Comparison of ENCODE assay signal across 10 mouse cellular contexts in genomic region chr9:32176612-32177011, GRCm38 (mm10).
DNase-seq lines count a peak whose midpoint lies in the region; ATAC-seq and TF ChIP-seq lines count a peak whose summit lies in the region.
"Had no signal": no experiment of that assay in that cellular context is flagged by ENCODE, and none has a peak within 500 bp of the region (broad histone marks: within the 10 kb centered on the region; RNA-seq: fewer than 3 reads in every experiment).

No protein-coding gene starts in this region.

- WGBS in heart, embryonic 11.5 days (ENCODE audit: insufficient replicate concordance), result 54% methylated on average over 4 of the region's 4 CpGs
- WGBS in midbrain, postnatal 0 days, result 70% methylated on average over 4 of the region's 4 CpGs
- 58% methylated on average over 4 of the region's 4 CpGs for WGBS in midbrain, embryonic 16.5 days
- WGBS in neural tube, embryonic 14.5 days, result 48% methylated on average over 4 of the region's 4 CpGs

- H3K27me3 ChIP-seq in heart, embryonic 11.5 days (ENCODE audit: control insufficient read depth, insufficient read depth, low read length), result no peaks in the 10 kb centered on the region
- H3K27me3 ChIP-seq in midbrain, postnatal 0 days (ENCODE audit: insufficient read depth, low read length), result no peaks in the 10 kb centered on the region
- H3K27me3 ChIP-seq in midbrain, embryonic 16.5 days (ENCODE audit: control insufficient read depth, insufficient read depth, low read depth, low read length), result no peaks in the 10 kb centered on the region
- H3K27me3 ChIP-seq in neural tube, embryonic 14.5 days (ENCODE audit: control insufficient read depth, insufficient read depth, low read length), result no peaks in the 10 kb centered on the region
- H3K27me3 ChIP-seq: intestine, embryonic 15.5 days had no signal

- no peaks in the 10 kb centered on the region for H3K9me3 ChIP-seq in heart, embryonic 11.5 days (replicated peaks; ENCODE audit: control insufficient read depth, low read length)
- no peaks in the 10 kb centered on the region for H3K9me3 ChIP-seq in midbrain, postnatal 0 days (ENCODE audit: low read length)
- H3K9me3 ChIP-seq in midbrain, embryonic 16.5 days (replicated peaks; ENCODE audit: control insufficient read depth, low read length, poor library complexity, severe bottlenecking), result no peaks in the 10 kb centered on the region
- H3K9me3 ChIP-seq in neural tube, embryonic 14.5 days (ENCODE audit: control insufficient read depth, low read length), result no peaks in the 10 kb centered on the region
- H3K9me3 ChIP-seq: intestine, embryonic 15.5 days had no signal

- DNase-seq in heart, adult 8-10 months (ENCODE audit: low spot score), result peak; percentile 17
- peak; percentile 69 for DNase-seq in midbrain, postnatal 0 days (ENCODE audit: low spot score)
- DNase-seq in kidney, postnatal 10 days, result peak; percentile 58
- no peak for DNase-seq in spleen, adult 12 weeks (ENCODE audit: low spot score)
- DNase-seq: embryo, embryonic 11 days had no signal

- no peaks in the 10 kb centered on the region for H3K36me3 ChIP-seq in heart, embryonic 11.5 days (ENCODE audit: control insufficient read depth, insufficient read depth, low read length)
- H3K36me3 ChIP-seq in midbrain, postnatal 0 days (ENCODE audit: insufficient read depth, low read length), result no peaks in the 10 kb centered on the region
- H3K36me3 ChIP-seq in midbrain, embryonic 16.5 days (ENCODE audit: control insufficient read depth, insufficient read depth, low read length), result no peaks in the 10 kb centered on the region
- H3K36me3 ChIP-seq in neural tube, embryonic 14.5 days (ENCODE audit: control insufficient read depth, insufficient read depth, low read length), result no peaks in the 10 kb centered on the region
- H3K36me3 ChIP-seq: intestine, embryonic 15.5 days had no signal

- no peaks in the 10 kb centered on the region for H3K4me1 ChIP-seq in heart, embryonic 11.5 days (ENCODE audit: control insufficient read depth, insufficient read depth, low read length)
- no peaks in the 10 kb centered on the region; the same call in 1 of the 2 replicates for H3K4me1 ChIP-seq in midbrain, postnatal 0 days (ENCODE audit: insufficient read depth, low read length)
- H3K4me1 ChIP-seq in midbrain, embryonic 16.5 days (ENCODE audit: control insufficient read depth, insufficient read depth, low read length), result no peaks in the 10 kb centered on the region
- peaks cover 3% of the 10 kb centered on the region; the same call in 1 of the 2 replicates for H3K4me1 ChIP-seq in neural tube, embryonic 14.5 days (ENCODE audit: control insufficient read depth, insufficient read depth, low read length)
- H3K4me1 ChIP-seq: intestine, embryonic 15.5 days had no signal

- H3K4me3 ChIP-seq in heart, embryonic 11.5 days (ENCODE audit: low read depth, low read length), result no peak overlapping the region
- no peak overlapping the region for H3K4me3 ChIP-seq in midbrain, postnatal 0 days (ENCODE audit: low read depth, low read length)
- no peak overlapping the region for H3K4me3 ChIP-seq in midbrain, embryonic 16.5 days (ENCODE audit: low read depth, low read length)
- no peak overlapping the region for H3K4me3 ChIP-seq in neural tube, embryonic 14.5 days (ENCODE audit: low read depth, low read length)
- H3K4me3 ChIP-seq: intestine, embryonic 15.5 days had no signal

- ATAC-seq in heart, embryonic 11.5 days (replicated peaks; ENCODE audit: insufficient number of reproducible peaks, low FRiP score, low TSS enrichment), result no peak
- no peak for ATAC-seq in midbrain, postnatal 0 days (ENCODE audit: low FRiP score)
- no peak for ATAC-seq in midbrain, embryonic 16.5 days
- ATAC-seq in neural tube, embryonic 14.5 days (ENCODE audit: low read depth), result peak; percentile 82; the same call in 1 of the 2 replicates
- ATAC-seq in inflammation-experienced regulatory T-cells, adult 6 months, result no peak
- ATAC-seq: intestine, embryonic 15.5 days had no signal

- H3K27ac ChIP-seq in heart, embryonic 11.5 days (ENCODE audit: low read depth, low read length), result no peak overlapping the region
- no peak overlapping the region for H3K27ac ChIP-seq in midbrain, postnatal 0 days (ENCODE audit: low read depth, low read length)
- H3K27ac ChIP-seq in midbrain, embryonic 16.5 days (ENCODE audit: low read length), result no peak overlapping the region
- no peak overlapping the region for H3K27ac ChIP-seq in neural tube, embryonic 14.5 days (ENCODE audit: low read depth, low read length)
- H3K27ac ChIP-seq: intestine, embryonic 15.5 days had no signal

- H3K9ac ChIP-seq in heart, embryonic 11.5 days (ENCODE audit: low read depth, low read length), result no peak overlapping the region
- H3K9ac ChIP-seq in midbrain, postnatal 0 days (replicated peaks; ENCODE audit: low read length, poor library complexity, severe bottlenecking), result no peak overlapping the region
- no peak overlapping the region for H3K9ac ChIP-seq in midbrain, embryonic 16.5 days (ENCODE audit: low read depth, low read length)
- H3K9ac ChIP-seq in neural tube, embryonic 14.5 days (replicated peaks; ENCODE audit: low read depth, low read length), result no peak overlapping the region
- H3K9ac ChIP-seq: intestine, embryonic 15.5 days had no signal

- no peak overlapping the region for H3K4me2 ChIP-seq in heart, embryonic 11.5 days
- H3K4me2 ChIP-seq in midbrain, postnatal 0 days (ENCODE audit: low read depth, low read length, poor library complexity, severe bottlenecking), result no peak overlapping the region
- no peak overlapping the region for H3K4me2 ChIP-seq in midbrain, embryonic 16.5 days (ENCODE audit: low read length)
- H3K4me2 ChIP-seq in neural tube, embryonic 14.5 days (ENCODE audit: low read depth, low read length), result no peak overlapping the region
- H3K4me2 ChIP-seq: intestine, embryonic 15.5 days had no signal

- TF ChIP-seq CTCF in midbrain, postnatal 0 days (IDR thresholded peaks at IDR 0.05), result no peak
